Mouse (Mus musculus): Measurements from ENCODE around the gene Olfr1029. TPM values are rescaled to one million over a fixed set of nuclear protein-coding genes. Genes with fewer than 3 reads are reported as not detected.
A peak's percentile ranks its signal among the peaks of the same experiment; 100 is the strongest.
"Not testable (repeated sequence)": the region's sequence is repeated elsewhere in the genome, so short reads cannot be mapped to it uniquely, and the experiment has no call there.

The Olfr1029 gene
- polyA plus RNA-seq (2015; fragmentation: Nextera tagmentation; extraction: Ambion mirVana) = not detected in 2 replicates

DNA sequence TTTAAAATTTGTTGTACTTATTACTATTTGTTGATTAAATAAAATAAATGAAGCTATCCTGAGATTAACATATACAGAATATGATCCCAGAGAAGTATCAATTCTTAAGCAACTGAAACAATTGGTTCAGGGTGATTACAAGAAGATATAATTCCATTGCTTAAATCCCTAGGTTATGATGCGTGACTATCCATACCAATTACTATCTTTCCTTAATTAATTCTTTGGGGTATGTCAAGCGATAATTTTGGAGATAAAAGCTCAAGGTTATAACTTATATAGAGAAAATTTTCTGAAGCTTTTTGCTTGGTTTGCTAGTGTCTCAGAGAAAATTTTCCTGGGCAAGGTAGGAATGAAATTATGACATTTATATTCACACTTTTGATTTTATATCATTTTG is at the start of gene Olfr1029:
Gene Olfr1029 (plus strand): TSS at position 301 of the 400 bp plus-strand sequence.
- Histone ChIP-seq H3K36me3 (ENCODE audit: control insufficient read depth, insufficient read depth, low read length) (no peaks in the 10 kb centered on the region), H3K4me3 (ENCODE audit: low read depth, low read length) (no peak within 1 kb of the TSS), H3K4me1 (ENCODE audit: control insufficient read depth, insufficient read depth, low read length) (no peaks in the 10 kb centered on the region), H3K4me2 (ENCODE audit: low read length) (no peak within 1 kb of the TSS), H3K27ac (ENCODE audit: low read length) (no peak within 1 kb of the TSS), H3K9me3 (replicated peaks; ENCODE audit: control insufficient read depth, low read length, poor library complexity, severe bottlenecking) (no peaks in the 10 kb centered on the region), H3K9ac (ENCODE audit: low read depth, low read length) (no peak within 1 kb of the TSS), H3K27me3 (ENCODE audit: control insufficient read depth, insufficient read depth, low read depth, low read length) (no peaks in the 10 kb centered on the region)
- WGBS = 84% methylated on average over 2 of the region's 2 CpGs
- ATAC-seq = no peak

DNA sequence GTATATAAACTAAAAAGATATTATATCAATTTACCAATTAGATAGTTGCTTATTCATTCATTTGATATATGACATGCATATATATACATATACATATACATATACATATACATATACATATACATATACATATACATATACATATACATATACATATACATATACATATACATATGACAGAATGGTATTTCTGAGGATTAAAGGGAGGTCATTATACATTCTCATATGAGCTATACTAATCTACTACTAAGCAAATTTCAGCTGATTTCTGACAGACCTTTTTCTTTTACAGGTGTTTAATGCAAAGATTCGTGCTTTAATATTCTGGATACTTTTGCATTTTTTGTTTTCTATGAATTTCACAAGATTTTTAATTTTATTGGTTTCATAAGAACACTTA is 23.6 kb upstream of the Olfr1029 start, which contains the start of gene Olfr1028:
Gene Olfr1028 (plus strand): TSS at position 301 of the 400 bp plus-strand sequence.
- ATAC-seq = no peak
- no peak within 1 kb of the TSS for H3K4me2 ChIP-seq (ENCODE audit: low read length)
- no peak within 1 kb of the TSS for H3K4me3 ChIP-seq (ENCODE audit: low read depth, low read length)
- H3K4me1 ChIP-seq (ENCODE audit: control insufficient read depth, insufficient read depth, low read length) = no peaks in the 10 kb centered on the region
- H3K9me3 ChIP-seq (replicated peaks; ENCODE audit: control insufficient read depth, low read length, poor library complexity, severe bottlenecking) = no peaks in the 10 kb centered on the region
- H3K27me3 ChIP-seq (ENCODE audit: control insufficient read depth, insufficient read depth, low read depth, low read length) = no peaks in the 10 kb centered on the region
- WGBS = 81% methylated on average over 1 of the region's 1 CpGs
- H3K27ac ChIP-seq (ENCODE audit: low read length) = no peak within 1 kb of the TSS
- H3K36me3 ChIP-seq (ENCODE audit: control insufficient read depth, insufficient read depth, low read length) = no peaks in the 10 kb centered on the region
- H3K9ac ChIP-seq (ENCODE audit: low read depth, low read length) = no peak within 1 kb of the TSS

DNA sequence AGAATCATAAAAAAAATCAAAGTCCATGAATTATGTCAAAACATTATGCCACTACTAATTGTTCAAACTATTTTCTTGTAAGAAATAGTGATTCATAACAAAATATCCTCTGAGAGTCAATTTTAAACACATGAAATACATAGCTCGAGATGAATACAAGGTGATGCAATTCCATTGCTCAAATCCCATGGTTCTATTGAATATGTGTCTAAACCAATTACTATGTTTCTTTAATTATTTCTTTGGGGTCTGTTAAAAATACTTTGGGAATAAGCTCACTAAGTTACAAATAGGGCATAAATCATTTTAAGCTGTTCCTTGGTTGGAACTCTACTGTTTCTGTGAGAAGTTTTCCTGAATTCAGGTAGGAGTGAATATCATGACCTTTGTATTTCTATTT is 5.3 kb downstream of the Olfr1029 start, which contains the start of gene Olfr1030:
Gene Olfr1030 (plus strand): TSS at position 301 of the 400 bp plus-strand sequence.
- no peak within 1 kb of the TSS for H3K4me3 ChIP-seq (ENCODE audit: low read depth, low read length)
- 73% methylated on average over 1 of the region's 1 CpGs for WGBS
- H3K4me2 ChIP-seq (ENCODE audit: low read length) = no peak within 1 kb of the TSS
- no peaks in the 10 kb centered on the region for H3K36me3 ChIP-seq (ENCODE audit: control insufficient read depth, insufficient read depth, low read length)
- no peaks in the 10 kb centered on the region for H3K27me3 ChIP-seq (ENCODE audit: control insufficient read depth, insufficient read depth, low read depth, low read length)
- ATAC-seq = no peak
- H3K9ac ChIP-seq (ENCODE audit: low read depth, low read length) = no peak within 1 kb of the TSS
- no peaks in the 10 kb centered on the region for H3K4me1 ChIP-seq (ENCODE audit: control insufficient read depth, insufficient read depth, low read length)
- no peaks in the 10 kb centered on the region for H3K9me3 ChIP-seq (replicated peaks; ENCODE audit: control insufficient read depth, low read length, poor library complexity, severe bottlenecking)
- no peak within 1 kb of the TSS for H3K27ac ChIP-seq (ENCODE audit: low read length)

DNA sequence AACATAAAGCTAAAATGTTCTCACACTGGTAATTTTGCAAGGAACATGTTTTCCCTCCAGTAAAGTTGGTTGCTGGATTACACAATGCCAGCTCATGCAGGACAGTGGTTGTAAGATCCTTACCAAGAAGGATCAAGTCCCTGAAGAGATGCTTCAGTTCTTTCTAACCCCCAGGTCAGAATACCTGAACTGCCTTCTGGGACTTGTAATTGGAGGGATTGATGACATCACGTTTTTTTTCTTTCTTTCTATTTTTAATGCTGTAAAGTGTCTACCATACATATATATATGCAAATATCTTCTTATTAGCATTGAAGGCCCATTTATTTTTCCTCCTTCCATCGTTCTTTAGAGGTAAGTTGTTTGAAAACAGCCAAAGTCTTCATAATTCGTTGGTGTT is 16.3 kb downstream of the Olfr1029 start, which contains the start of gene Olfr1031:
Gene Olfr1031 (plus strand): TSS at position 301 of the 400 bp plus-strand sequence.
- no peak for ATAC-seq
- H3K4me3 ChIP-seq (ENCODE audit: low read depth, low read length) = no peak within 1 kb of the TSS
- 66% methylated on average over 3 of the region's 3 CpGs for WGBS

DNA sequence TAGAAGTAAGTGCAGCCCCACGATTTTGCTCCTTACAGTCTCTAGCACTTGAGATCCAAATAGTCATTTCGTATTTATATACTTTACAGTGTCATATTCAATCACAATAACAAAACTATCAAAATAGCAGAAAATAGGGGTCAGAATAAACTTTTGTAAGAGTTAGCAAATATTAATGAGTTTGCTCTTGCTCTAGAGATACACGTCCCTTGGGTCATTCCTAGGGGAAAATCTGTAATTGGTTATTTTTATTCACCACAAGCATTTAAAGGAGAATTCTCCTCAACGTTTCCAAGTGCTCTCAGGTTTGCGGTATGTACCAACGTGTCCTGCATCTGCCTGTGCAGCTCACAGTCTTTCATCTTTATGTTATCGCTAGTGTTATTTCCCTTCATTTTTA is 31.5 kb downstream of the Olfr1029 start, which contains the start of gene Olfr1032:
Gene Olfr1032 (plus strand): TSS at position 301 of the 400 bp plus-strand sequence.
- H3K4me1 ChIP-seq (ENCODE audit: control insufficient read depth, insufficient read depth, low read length) = no peaks in the 10 kb centered on the region
- no peaks in the 10 kb centered on the region for H3K27me3 ChIP-seq (ENCODE audit: control insufficient read depth, insufficient read depth, low read depth, low read length)
- H3K9ac ChIP-seq (ENCODE audit: low read depth, low read length) = no peak within 1 kb of the TSS
- no peak within 1 kb of the TSS for H3K27ac ChIP-seq (ENCODE audit: low read length)
- H3K4me3 ChIP-seq (ENCODE audit: low read depth, low read length) = no peak within 1 kb of the TSS
- WGBS = 87% methylated on average over 7 of the region's 7 CpGs
- H3K9me3 ChIP-seq (replicated peaks; ENCODE audit: control insufficient read depth, low read length, poor library complexity, severe bottlenecking) = no peaks in the 10 kb centered on the region
- no peak within 1 kb of the TSS for H3K4me2 ChIP-seq (ENCODE audit: low read length)
- no peak for ATAC-seq
- H3K36me3 ChIP-seq (ENCODE audit: control insufficient read depth, insufficient read depth, low read length) = no peaks in the 10 kb centered on the region

More for the DNA sequence above, 16.3 kb downstream of the Olfr1029 start, which contains the start of gene Olfr1031:
- Histone ChIP-seq H3K4me2 (ENCODE audit: low read length) (no peak within 1 kb of the TSS), H3K9ac (ENCODE audit: low read depth, low read length) (no peak within 1 kb of the TSS), H3K27ac (ENCODE audit: low read length) (no peak within 1 kb of the TSS), H3K36me3 (ENCODE audit: control insufficient read depth, insufficient read depth, low read length) (no peaks in the 10 kb centered on the region), H3K9me3 (replicated peaks; ENCODE audit: control insufficient read depth, low read length, poor library complexity, severe bottlenecking) (no peaks in the 10 kb centered on the region), H3K27me3 (ENCODE audit: control insufficient read depth, insufficient read depth, low read depth, low read length) (no peaks in the 10 kb centered on the region), H3K4me1 (ENCODE audit: control insufficient read depth, insufficient read depth, low read length) (no peaks in the 10 kb centered on the region)

DNA sequence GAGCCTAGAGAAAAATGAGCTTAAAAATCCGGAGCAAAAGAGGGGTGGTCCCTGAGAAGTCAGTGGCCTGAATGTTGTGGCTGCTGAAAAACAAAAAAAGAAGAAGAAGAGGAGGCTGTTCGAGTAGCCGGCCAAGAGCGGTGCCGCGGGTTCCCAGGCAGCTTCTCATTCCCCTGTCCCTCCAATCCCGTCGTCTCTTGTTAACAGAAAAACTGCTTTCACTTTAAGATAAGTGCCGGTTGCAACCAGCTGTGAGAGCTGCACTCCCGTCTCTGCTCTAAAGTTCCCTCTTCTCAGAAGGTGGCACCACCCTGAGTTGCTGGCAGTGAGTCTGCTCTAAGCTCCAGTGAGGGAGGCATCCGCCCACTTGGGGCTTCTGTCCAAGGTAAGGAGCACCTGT is 46.7 kb downstream of the Olfr1029 start, which contains the start of gene Olfr1033:
Gene Olfr1033 (plus strand): TSS at position 228 of the 400 bp plus-strand sequence.
- WGBS = 0% methylated on average over 10 of the region's 11 CpGs
- Histone ChIP-seq H3K4me2 (ENCODE audit: low read length) (peak within 1 kb of the TSS; percentile 51), H3K4me3 (ENCODE audit: low read depth, low read length) (peak within 1 kb of the TSS; percentile 37)
- ATAC-seq; H3K9ac ChIP-seq (ENCODE audit: low read depth, low read length); H3K9me3 ChIP-seq (replicated peaks; ENCODE audit: control insufficient read depth, low read length, poor library complexity, severe bottlenecking); H3K4me1 ChIP-seq (ENCODE audit: control insufficient read depth, insufficient read depth, low read length); H3K36me3 ChIP-seq (ENCODE audit: control insufficient read depth, insufficient read depth, low read length); H3K27me3 ChIP-seq (ENCODE audit: control insufficient read depth, insufficient read depth, low read depth, low read length); H3K27ac ChIP-seq (ENCODE audit: low read length): not testable (repeated sequence)

DNA sequence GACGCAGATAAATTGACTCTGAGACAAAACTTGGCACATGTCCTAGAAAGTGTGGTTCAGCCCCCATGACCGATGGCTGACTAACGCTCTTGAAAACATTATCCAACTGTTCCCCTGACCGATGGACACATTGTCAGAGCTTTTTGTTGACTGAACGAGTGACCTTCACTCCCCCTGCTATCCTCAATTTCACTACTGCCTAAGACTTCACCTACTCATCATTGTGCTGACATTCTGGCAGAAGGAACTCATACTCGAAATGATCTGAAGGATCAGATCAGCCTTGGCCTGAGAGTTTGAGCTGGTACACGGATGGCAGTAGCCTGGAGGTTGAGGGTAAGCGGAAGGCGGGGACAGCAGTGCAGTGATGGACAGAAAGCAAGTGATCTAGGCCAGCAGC is 47.8 kb downstream of the Olfr1029 start:
- not testable (repeated sequence) for H3K4me1 ChIP-seq (ENCODE audit: control insufficient read depth, insufficient read depth, low read length); H3K4me3 ChIP-seq (ENCODE audit: low read depth, low read length); H3K27ac ChIP-seq (ENCODE audit: low read length); ATAC-seq; H3K9ac ChIP-seq (ENCODE audit: low read depth, low read length); H3K4me2 ChIP-seq (ENCODE audit: low read length); H3K9me3 ChIP-seq (replicated peaks; ENCODE audit: control insufficient read depth, low read length, poor library complexity, severe bottlenecking); H3K36me3 ChIP-seq (ENCODE audit: control insufficient read depth, insufficient read depth, low read length); H3K27me3 ChIP-seq (ENCODE audit: control insufficient read depth, insufficient read depth, low read depth, low read length)
- WGBS = 80% methylated on average over 3 of the region's 9 CpGs

Other genes starting within 250 kb of the Olfr1029 start
- gene Olfr1012, start 211.1 kb upstream of the Olfr1029 start, polyA plus RNA-seq (2015; fragmentation: Nextera tagmentation; extraction: Ambion mirVana) = not detected in 2 replicates
- gene Olfr1013, start 206.8 kb upstream of the Olfr1029 start, polyA plus RNA-seq (2015; fragmentation: Nextera tagmentation; extraction: Ambion mirVana) = not detected in 2 replicates
- gene Olfr1014, start 201.2 kb upstream of the Olfr1029 start, polyA plus RNA-seq (2015; fragmentation: Nextera tagmentation; extraction: Ambion mirVana) = not detected in 2 replicates
- gene Olfr1015, start 191.9 kb upstream of the Olfr1029 start, polyA plus RNA-seq (2015; fragmentation: Nextera tagmentation; extraction: Ambion mirVana) = not detected in 2 replicates
- not detected in 2 replicates for gene Olfr1016, start 171.4 kb upstream of the Olfr1029 start, polyA plus RNA-seq (2015; fragmentation: Nextera tagmentation; extraction: Ambion mirVana)
- not detected in 2 replicates for gene Olfr1018, start 155.4 kb upstream of the Olfr1029 start, polyA plus RNA-seq (2015; fragmentation: Nextera tagmentation; extraction: Ambion mirVana)
- not detected in 2 replicates for gene Olfr1019, start 128.4 kb upstream of the Olfr1029 start, polyA plus RNA-seq (2015; fragmentation: Nextera tagmentation; extraction: Ambion mirVana)
- gene Olfr1020, start 126.9 kb upstream of the Olfr1029 start, polyA plus RNA-seq (2015; fragmentation: Nextera tagmentation; extraction: Ambion mirVana) = not detected in 2 replicates
- not detected in 2 replicates for gene Olfr1022, start 105.3 kb upstream of the Olfr1029 start, polyA plus RNA-seq (2015; fragmentation: Nextera tagmentation; extraction: Ambion mirVana)
- not detected in 2 replicates for gene Olfr1023, start 88.3 kb upstream of the Olfr1029 start, polyA plus RNA-seq (2015; fragmentation: Nextera tagmentation; extraction: Ambion mirVana)
- gene Olfr1024, start 68.8 kb upstream of the Olfr1029 start, polyA plus RNA-seq (2015; fragmentation: Nextera tagmentation; extraction: Ambion mirVana) = not detected in 2 replicates
- gene Olfr1025-ps1, start 58.7 kb upstream of the Olfr1029 start, polyA plus RNA-seq (2015; fragmentation: Nextera tagmentation; extraction: Ambion mirVana) = not detected in 2 replicates
- gene Olfr1026, start 52.3 kb upstream of the Olfr1029 start, polyA plus RNA-seq (2015; fragmentation: Nextera tagmentation; extraction: Ambion mirVana) = not detected in 2 replicates
- not detected in 2 replicates for gene Olfr1028, start 23.5 kb upstream of the Olfr1029 start, polyA plus RNA-seq (2015; fragmentation: Nextera tagmentation; extraction: Ambion mirVana)
- gene Olfr1030, start 5.4 kb downstream of the Olfr1029 start, polyA plus RNA-seq (2015; fragmentation: Nextera tagmentation; extraction: Ambion mirVana) = not detected in 2 replicates
- not detected in 2 replicates for gene Olfr1031, start 16.4 kb downstream of the Olfr1029 start, polyA plus RNA-seq (2015; fragmentation: Nextera tagmentation; extraction: Ambion mirVana)
- gene Olfr1032, start 31.6 kb downstream of the Olfr1029 start, polyA plus RNA-seq (2015; fragmentation: Nextera tagmentation; extraction: Ambion mirVana) = not detected in 2 replicates
- gene Olfr1033, start 46.7 kb downstream of the Olfr1029 start, polyA plus RNA-seq (2015; fragmentation: Nextera tagmentation; extraction: Ambion mirVana) = 0.79 TPM in 1 of 2 replicates, not detected in the other
- not detected in 2 replicates for gene Olfr1034, start 72.0 kb downstream of the Olfr1029 start, polyA plus RNA-seq (2015; fragmentation: Nextera tagmentation; extraction: Ambion mirVana)
- not detected in 2 replicates for gene Olfr1036, start 100.1 kb downstream of the Olfr1029 start, polyA plus RNA-seq (2015; fragmentation: Nextera tagmentation; extraction: Ambion mirVana)
- gene Olfr1037, start 113.5 kb downstream of the Olfr1029 start, polyA plus RNA-seq (2015; fragmentation: Nextera tagmentation; extraction: Ambion mirVana) = not detected in 2 replicates
- gene Olfr1039, start 162.0 kb downstream of the Olfr1029 start, polyA plus RNA-seq (2015; fragmentation: Nextera tagmentation; extraction: Ambion mirVana) = not detected in 2 replicates
- gene Olfr1040, start 172.8 kb downstream of the Olfr1029 start, polyA plus RNA-seq (2015; fragmentation: Nextera tagmentation; extraction: Ambion mirVana) = not detected in 2 replicates
- not detected in 2 replicates for gene Olfr1042, start 187.9 kb downstream of the Olfr1029 start, polyA plus RNA-seq (2015; fragmentation: Nextera tagmentation; extraction: Ambion mirVana)
- not detected in 2 replicates for gene Olfr1043, start 193.6 kb downstream of the Olfr1029 start, polyA plus RNA-seq (2015; fragmentation: Nextera tagmentation; extraction: Ambion mirVana)
- not detected in 2 replicates for gene Olfr1044, start 203.9 kb downstream of the Olfr1029 start, polyA plus RNA-seq (2015; fragmentation: Nextera tagmentation; extraction: Ambion mirVana)
- not detected in 2 replicates for gene Olfr52, start 211.8 kb downstream of the Olfr1029 start, polyA plus RNA-seq (2015; fragmentation: Nextera tagmentation; extraction: Ambion mirVana)
- gene Olfr1045, start 229.1 kb downstream of the Olfr1029 start, polyA plus RNA-seq (2015; fragmentation: Nextera tagmentation; extraction: Ambion mirVana) = not detected in 2 replicates
- gene Olfr1046, start 245.4 kb downstream of the Olfr1029 start, polyA plus RNA-seq (2015; fragmentation: Nextera tagmentation; extraction: Ambion mirVana) = not detected in 2 replicates